Mouse (Mus musculus) cortical plate, adult 2 months (tissue): Measurements from ENCODE around the gene Hoxc6.

Experiments
- CTCF ChIP-seq: fragments of 200-500 bp; IDR thresholded peaks from 2 replicates; pipeline ENCODE4 v1.5.1; 2011; ENCODE audit warnings: mild to moderate bottlenecking, control low read depth, low read length; ENCODE audit not compliant: insufficient read depth; ENCODE audit errors: extremely low read depth
- POLR2A ChIP-seq: fragments of 200-500 bp; IDR thresholded peaks from 2 replicates; pipeline ENCODE4 v1.6.1; 2011; ENCODE audit warnings: mild to moderate bottlenecking, low read length, control low read depth; ENCODE audit not compliant: insufficient read depth; ENCODE audit errors: extremely low read depth

- TF ChIP-seq CTCF (no peak), POLR2A (no peak)
Measured at GRCm38 (mm10) chr15:102953561-102953960, 44.5 kb upstream of the Hoxc6 start.
